Mouse (Mus musculus) liver, adult 2 months (tissue): ENCODE results near the gene Clec16a. TPM values are rescaled to one million over a fixed set of nuclear protein-coding genes. Genes with fewer than 3 reads are reported as not detected.

Experiments
- DNase-seq: peaks from one replicate; pipeline ENCODE4 v3.0.0-alpha.2; 2011; ENCODE audit warnings: low read depth, low spot score; ENCODE audit errors: extremely low read depth
- H3K27ac ChIP-seq: fragments of 200-500 bp; replicated peaks from 2 replicates; pipeline ENCODE4 v1.5.1; 2012; ENCODE audit warnings: low read depth, mild to moderate bottlenecking, control low read depth, inconsistent platforms, low read length; ENCODE audit not compliant: insufficient read depth
- H3K27me3 ChIP-seq: fragments of 200-500 bp; 2 replicates; pipeline ENCODE4 v1.6.1; 2012; ENCODE audit warnings: mild to moderate bottlenecking, moderate library complexity, low read length, inconsistent platforms; ENCODE audit not compliant: control insufficient read depth, insufficient read depth
- H3K36me3 ChIP-seq: fragments of 200-500 bp; 2 replicates; pipeline ENCODE4 v1.6.1; 2012; ENCODE audit warnings: low read length, inconsistent platforms; ENCODE audit not compliant: control insufficient read depth, insufficient read depth
- H3K4me1 ChIP-seq: fragments of 200-500 bp; 2 replicates; pipeline ENCODE4 v1.6.1; 2011; ENCODE audit warnings: low read length; ENCODE audit not compliant: control insufficient read depth, insufficient read depth
- H3K4me3 ChIP-seq: fragments of 200-500 bp; 2 replicates; pipeline ENCODE4 v1.5.1; 2011; ENCODE audit warnings: low read depth, mild to moderate bottlenecking, control low read depth, low read length, moderate library complexity; ENCODE audit not compliant: insufficient read depth
- H3K79me2 ChIP-seq: fragments of 200-500 bp; 2 replicates; pipeline ENCODE4 v1.6.1; 2012; ENCODE audit warnings: inconsistent platforms, mild to moderate bottlenecking, low read length, moderate library complexity; ENCODE audit not compliant: control insufficient read depth, insufficient read depth
- H3K9ac ChIP-seq: fragments of 200-500 bp; 2 replicates; pipeline ENCODE4 v1.6.1; 2012; ENCODE audit warnings: low read depth, mild to moderate bottlenecking, control low read depth, inconsistent platforms, low read length
- CTCF ChIP-seq: fragments of 200-500 bp; IDR thresholded peaks from 2 replicates; pipeline ENCODE4 v1.5.1; 2011; ENCODE audit warnings: low read depth, low read length, control low read depth
- POLR2A ChIP-seq: fragments of 200-500 bp; IDR thresholded peaks from 2 replicates; pipeline ENCODE4 v1.6.1; 2011; ENCODE audit warnings: low read length, control low read depth; ENCODE audit not compliant: insufficient read depth; ENCODE audit errors: extremely low read depth
- WGBS: fragments of 180-500 bp; shearing (Covaris S2); methylation state at CpG from one replicate; pipeline ENCODE4 v1.1.7; 2018; 5-methylcytosine and 5-hydroxymethylcytosine counted together
- polyA plus RNA-seq: library from polyadenylated mRNA; depleted of rRNA; stranded (reverse); fragments of >200 nt; gene quantifications from 2 replicates; pipeline ENCODE4 v1.2.3, GENCODE M21; 2012
- total RNA-seq: library from RNA; depleted of rRNA; stranded (reverse); fragments of >200 nt; gene quantifications from 2 replicates; pipeline ENCODE4 v1.2.3, GENCODE M21; 2014

Gene Clec16a
- total and polyA plus RNA-seq, 2 experiments: 9.8 to 11.6 TPM

GRCm38 (mm10) chr16:10754521-10755296, 209.6 kb downstream of the Clec16a start:
- no peaks in the 10 kb centered on the region for H3K79me2 ChIP-seq
- H3K9ac ChIP-seq: no peak overlapping the region
- no peaks in the 10 kb centered on the region for H3K36me3 ChIP-seq
- H3K4me1 ChIP-seq: peaks cover 6% of the 10 kb centered on the region; the same call in 1 of the 2 replicates
- TF ChIP-seq POLR2A (no peak), CTCF (no peak)
- H3K27ac ChIP-seq: no peak overlapping the region
- WGBS: 83% methylated on average over 3 of the region's 3 CpGs
- no peak for DNase-seq
- H3K4me3 ChIP-seq: no peak overlapping the region
- H3K27me3 ChIP-seq: no peaks in the 10 kb centered on the region

DNA sequence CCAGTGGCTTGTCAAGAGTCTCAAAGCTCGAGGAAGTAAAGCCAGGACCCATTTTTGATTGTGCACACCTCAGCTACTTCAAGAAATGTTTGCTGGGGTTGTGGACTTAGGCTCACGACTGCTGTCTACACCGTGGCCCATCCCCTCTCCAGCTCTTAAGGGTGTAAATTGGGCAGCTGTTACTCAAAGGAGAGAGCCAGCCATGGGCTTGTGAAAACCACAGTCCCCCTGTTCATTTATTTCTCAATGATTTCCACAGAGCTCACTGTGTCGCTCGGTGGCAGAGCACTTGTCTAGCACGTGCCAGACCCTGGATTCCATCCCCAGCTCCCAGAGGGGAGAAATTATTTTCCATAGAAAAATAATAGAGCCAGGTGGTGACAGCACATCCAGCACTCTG, 211.0 kb downstream of the Clec16a start:
- TF ChIP-seq POLR2A (no peak), CTCF (no peak)
- Histone ChIP-seq H3K36me3 (no peaks in the 10 kb centered on the region), H3K9ac (no peak overlapping the region), H3K79me2 (no peaks in the 10 kb centered on the region), H3K27me3 (no peaks in the 10 kb centered on the region), H3K4me3 (no peak overlapping the region), H3K4me1 (peaks cover 6% of the 10 kb centered on the region; the same call in 1 of the 2 replicates), H3K27ac (no peak overlapping the region)
- WGBS: 85% methylated on average over 6 of the region's 6 CpGs
- no peak for DNase-seq

DNA sequence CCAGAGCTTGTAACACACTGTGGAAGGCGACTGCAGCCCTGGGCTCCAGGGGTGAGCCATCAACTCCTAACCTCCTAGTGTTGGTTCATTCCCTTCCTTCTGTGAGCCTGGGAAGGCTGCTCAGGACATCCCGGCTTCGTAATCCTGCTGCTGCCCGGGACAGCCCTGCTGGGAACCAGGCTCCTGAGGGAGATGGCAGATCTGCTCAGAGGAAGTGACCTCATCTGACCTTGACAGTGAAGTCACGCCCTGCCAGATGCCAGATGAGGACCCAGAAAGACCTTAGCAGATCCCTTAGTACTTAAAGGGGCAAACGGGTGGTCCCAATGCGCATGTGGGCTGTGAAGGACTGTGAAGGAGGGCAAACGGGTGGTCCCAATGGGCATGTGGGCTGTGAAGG, 216.0 kb downstream of the Clec16a start:
- Histone ChIP-seq H3K27ac (no peak overlapping the region), H3K79me2 (no peaks in the 10 kb centered on the region), H3K4me1 (peaks cover 6% of the 10 kb centered on the region; the same call in 1 of the 2 replicates), H3K27me3 (no peaks in the 10 kb centered on the region), H3K4me3 (no peak overlapping the region), H3K9ac (no peak overlapping the region), H3K36me3 (no peaks in the 10 kb centered on the region)
- 79% methylated on average over 8 of the region's 8 CpGs for WGBS
- TF ChIP-seq POLR2A (no peak), CTCF (no peak)
- DNase-seq: no peak

DNA sequence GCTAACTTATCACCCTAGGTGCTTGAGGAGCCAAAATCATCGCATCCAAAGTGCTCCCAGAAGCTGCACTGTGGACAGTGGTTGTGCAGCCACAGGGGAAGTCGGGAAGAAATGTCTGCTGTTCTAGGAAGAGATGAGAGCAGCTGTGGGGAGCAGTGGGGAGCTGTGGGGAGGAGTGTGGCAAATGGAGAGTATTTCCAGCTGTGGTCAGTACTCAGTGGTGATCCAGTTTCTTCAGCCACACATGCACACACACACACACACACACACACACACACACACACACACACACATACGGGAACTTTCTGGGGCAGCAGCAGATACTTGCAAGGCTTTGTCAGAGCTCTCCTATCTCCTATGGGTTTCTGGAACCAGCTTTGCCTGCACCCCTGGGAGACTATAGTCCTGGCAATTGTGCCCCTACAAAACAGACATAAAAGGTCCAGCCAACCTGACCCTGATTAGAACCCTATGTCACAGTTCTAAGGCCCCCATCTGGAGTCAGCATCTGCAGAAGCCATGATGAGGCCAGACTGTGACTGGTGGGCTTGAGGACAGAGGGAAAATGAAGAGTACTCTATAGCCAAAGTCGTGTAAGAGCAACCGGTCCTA, 217.5 kb downstream of the Clec16a start:
- Histone ChIP-seq H3K27ac (no peak overlapping the region), H3K79me2 (no peaks in the 10 kb centered on the region), H3K27me3 (no peaks in the 10 kb centered on the region), H3K4me1 (peaks cover 6% of the 10 kb centered on the region; the same call in 1 of the 2 replicates), H3K36me3 (no peaks in the 10 kb centered on the region), H3K9ac (no peak overlapping the region), H3K4me3 (no peak overlapping the region)
- 90% methylated on average over 5 of the region's 5 CpGs for WGBS
- no peak for DNase-seq
- TF ChIP-seq CTCF: no peak
- TF ChIP-seq POLR2A: no peak

- Histone ChIP-seq H3K27me3 (no peaks in the 10 kb centered on the region), H3K9ac (no peak overlapping the region), H3K36me3 (no peaks in the 10 kb centered on the region), H3K4me1 (no peaks in the 10 kb centered on the region), H3K27ac (no peak overlapping the region), H3K79me2 (no peaks in the 10 kb centered on the region), H3K4me3 (no peak overlapping the region)
- 68% methylated on average over 6 of the region's 6 CpGs for WGBS
- TF ChIP-seq CTCF: no peak
- no peak for TF ChIP-seq POLR2A
- no peak for DNase-seq
Observed at GRCm38 (mm10) chr16:10763540-10764264, 218.6 kb downstream of the Clec16a start.
